Mouse (Mus musculus): ENCODE data around the gene B4gat1.

The B4gat1 gene

GRCm38 (mm10) chr19:5058801-5059771 is 20.5 kb downstream of the B4gat1 start:
- DNase-seq (ENCODE audit: low spot score in 2 of 2): no peak

- no peak for DNase-seq (ENCODE audit: low spot score in 2 of 2)
These were observed 22.0 kb downstream of the B4gat1 start for GRCm38 (mm10) chr19:5060365-5061330.

DNA sequence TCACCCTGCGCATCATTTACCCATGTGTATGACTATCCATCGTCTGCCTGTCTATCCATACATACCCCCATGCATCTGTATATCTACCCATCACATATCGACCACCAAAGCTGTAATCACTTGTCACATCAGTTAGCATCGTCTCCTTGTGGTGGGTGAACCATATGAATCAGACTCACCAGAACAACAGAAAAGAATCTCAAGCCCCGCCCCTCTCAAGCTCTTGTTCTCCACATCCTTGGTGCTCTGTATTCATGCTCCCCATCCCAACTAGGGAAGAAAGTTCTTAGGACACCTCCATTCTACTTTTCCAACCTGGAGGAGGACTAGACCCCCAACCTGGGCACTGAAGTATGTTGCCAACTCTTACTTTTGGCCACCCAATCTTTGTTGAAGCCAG is 23.4 kb downstream of the B4gat1 start:
- DNase-seq (ENCODE audit: low spot score in 2 of 2): no peak

- no peak for DNase-seq (ENCODE audit: low spot score in 2 of 2)
These were observed 23.8 kb downstream of the B4gat1 start for GRCm38 (mm10) chr19:5062446-5062845.

GRCm38 (mm10) chr19:5065104-5065503 is 26.5 kb downstream of the B4gat1 start:
- no peak for DNase-seq (ENCODE audit: low spot score in 2 of 2)

DNA sequence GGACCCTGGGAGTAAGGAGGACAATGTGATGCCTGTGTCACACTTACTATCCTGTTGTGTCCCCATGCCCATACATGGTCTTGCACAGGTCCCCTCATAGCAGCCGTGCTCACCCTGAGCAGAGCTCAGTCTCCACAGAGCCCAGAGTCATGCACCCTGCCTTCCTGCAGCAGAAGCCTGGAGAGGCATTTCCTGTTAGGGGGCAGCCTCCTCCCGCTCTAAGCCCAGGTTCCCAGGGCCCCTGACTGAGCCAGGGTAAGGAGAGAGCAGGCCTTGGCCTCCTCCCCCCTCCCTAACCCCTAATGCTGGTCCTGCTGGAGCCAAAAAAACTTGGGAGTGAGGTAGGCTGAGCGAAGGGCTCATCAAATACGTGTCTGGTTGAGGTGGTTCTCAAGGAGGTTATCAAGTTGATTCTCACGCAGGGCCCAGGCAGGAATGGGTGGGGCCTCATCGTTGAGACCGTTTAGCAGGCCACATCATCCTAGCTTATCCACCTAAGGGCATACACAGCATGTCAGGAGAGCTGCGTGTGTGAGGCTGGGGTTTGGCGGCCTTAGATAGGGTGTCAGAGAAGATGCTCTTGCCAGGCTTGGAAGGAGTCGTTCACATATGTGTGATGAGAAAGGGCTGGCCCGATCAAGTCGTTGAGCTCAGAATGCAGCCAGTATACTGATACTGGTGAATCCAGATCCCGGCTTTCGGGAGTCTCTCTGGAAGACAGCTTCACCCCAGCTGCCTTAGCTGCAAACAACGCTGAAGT is 28.6 kb downstream of the B4gat1 start:
- DNase-seq (ENCODE audit: low spot score in 2 of 2): no peak

GRCm38 (mm10) chr19:5067867-5068569 is 29.4 kb downstream of the B4gat1 start, which contains the start of gene Cd248:
Cd248 (plus strand) TSS chr19:5068078.
- DNase-seq (ENCODE audit: low spot score in 2 of 2): no peak

- DNase-seq (ENCODE audit: low spot score in 2 of 2): no peak
These were observed 30.1 kb downstream of the B4gat1 start for GRCm38 (mm10) chr19:5068570-5069234.

DNA sequence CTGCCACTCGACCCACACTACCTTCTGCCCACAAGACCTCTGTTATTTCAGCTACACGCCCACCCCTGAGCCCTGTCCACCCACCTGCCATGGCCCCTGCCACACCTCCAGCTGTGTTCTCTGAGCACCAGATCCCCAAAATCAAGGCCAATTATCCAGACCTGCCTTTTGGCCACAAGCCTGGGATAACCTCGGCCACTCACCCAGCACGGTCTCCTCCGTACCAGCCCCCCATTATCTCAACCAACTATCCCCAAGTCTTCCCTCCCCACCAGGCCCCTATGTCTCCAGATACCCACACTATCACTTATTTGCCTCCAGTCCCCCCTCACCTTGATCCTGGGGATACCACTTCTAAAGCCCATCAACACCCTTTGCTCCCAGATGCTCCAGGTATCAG is 30.9 kb downstream of the B4gat1 start:
- no peak for DNase-seq (ENCODE audit: low spot score in 2 of 2)

DNA sequence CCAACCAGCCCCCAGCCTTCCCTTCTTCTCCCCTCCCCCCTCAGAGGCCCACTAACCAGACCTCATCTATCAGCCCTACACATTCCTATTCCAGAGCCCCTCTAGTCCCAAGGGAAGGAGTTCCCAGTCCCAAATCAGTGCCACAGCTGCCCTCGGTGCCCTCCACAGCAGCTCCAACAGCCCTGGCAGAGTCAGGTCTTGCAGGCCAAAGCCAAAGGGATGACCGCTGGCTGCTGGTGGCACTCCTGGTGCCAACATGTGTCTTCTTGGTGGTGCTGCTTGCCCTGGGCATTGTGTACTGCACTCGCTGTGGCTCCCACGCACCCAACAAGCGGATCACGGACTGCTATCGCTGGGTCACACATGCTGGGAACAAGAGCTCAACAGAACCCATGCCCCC is 31.4 kb downstream of the B4gat1 start:
- DNase-seq (ENCODE audit: low spot score in 2 of 2): no peak

DNA sequence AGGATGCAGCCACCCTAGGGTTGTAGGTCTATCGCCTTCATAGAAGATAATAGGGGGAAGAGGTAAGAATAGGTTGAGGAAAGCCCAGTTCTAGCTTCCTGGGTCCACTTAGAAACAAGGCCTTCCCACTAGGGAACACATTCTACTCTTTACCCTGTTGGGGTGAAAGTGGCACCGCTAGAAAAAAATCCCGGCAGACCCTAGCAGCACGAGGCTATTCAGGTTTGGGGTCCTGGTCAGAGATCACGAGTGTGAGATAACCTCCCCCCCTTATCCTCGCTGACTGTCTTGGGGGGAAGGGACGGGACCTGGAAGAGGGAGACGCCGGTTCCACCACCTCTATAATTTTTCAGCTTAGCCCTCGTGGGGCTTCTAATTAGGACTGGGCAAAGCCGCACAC is 32.5 kb downstream of the B4gat1 start:
- DNase-seq (ENCODE audit: low spot score in 2 of 2): no peak

GRCm38 (mm10) chr19:5071545-5072369 is 33.1 kb downstream of the B4gat1 start:
- peak; percentile 48 to 67 for DNase-seq (ENCODE audit: low spot score in 2 of 2)

DNA sequence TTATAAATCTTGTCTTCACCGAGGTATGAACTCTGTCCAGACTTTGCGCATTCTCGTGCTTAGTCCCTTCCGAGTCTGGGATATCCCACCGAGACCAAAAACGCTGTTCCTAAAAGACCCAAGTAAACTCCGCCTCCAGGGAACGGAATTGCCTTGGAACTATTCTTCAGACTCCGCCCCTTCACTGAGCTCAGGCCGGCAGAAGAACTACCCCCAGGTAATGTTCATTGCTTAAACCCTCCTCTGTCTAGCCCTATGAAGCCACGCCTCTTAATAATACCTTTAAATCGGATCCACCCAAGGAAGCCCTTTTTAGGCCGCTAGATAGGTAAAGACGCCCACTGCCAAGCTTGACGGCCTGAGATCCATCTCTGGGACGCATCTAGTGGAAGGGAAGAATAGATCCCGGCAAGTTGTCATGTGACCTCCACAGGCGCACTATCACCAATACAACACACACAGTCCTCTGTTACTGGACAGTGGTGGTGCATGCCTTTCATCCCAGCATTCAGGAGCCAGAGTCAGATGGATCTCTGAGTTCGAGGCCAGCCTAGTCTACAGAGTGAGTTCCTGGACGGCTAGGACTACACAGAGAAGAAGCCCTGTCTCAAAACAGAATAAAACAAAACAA is 33.9 kb downstream of the B4gat1 start:
- DNase-seq (ENCODE audit: low spot score in 2 of 2): no peak

- peak in 1 of 2 experiments; percentile 61 for DNase-seq (ENCODE audit: low spot score in 2 of 2)
These were observed 34.4 kb downstream of the B4gat1 start for GRCm38 (mm10) chr19:5073028-5073427.

DNA sequence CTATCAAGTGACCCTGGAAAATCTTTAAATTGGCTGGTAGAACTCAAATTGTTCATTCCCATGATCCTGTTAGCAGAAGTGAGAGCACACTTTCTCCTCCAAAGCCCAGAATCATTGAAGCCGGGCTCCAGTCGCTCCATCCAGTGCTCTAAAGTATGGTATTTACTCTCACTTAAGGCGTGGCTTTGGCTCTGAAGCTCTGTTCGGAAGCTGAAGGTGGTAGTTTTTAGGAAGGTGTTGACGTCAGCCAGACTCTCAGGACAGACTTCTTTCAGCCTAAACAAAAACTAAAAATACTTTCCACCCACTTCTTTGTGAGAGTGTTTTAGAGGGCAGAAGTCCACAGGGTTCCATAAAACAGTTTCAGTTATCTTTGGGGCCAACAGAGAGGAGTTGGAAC is 34.9 kb downstream of the B4gat1 start:
- no peak for DNase-seq (ENCODE audit: low spot score in 2 of 2)

GRCm38 (mm10) chr19:5079279-5079678 is 40.7 kb downstream of the B4gat1 start:
- DNase-seq (ENCODE audit: low spot score in 2 of 2): no peak

GRCm38 (mm10) chr19:5082005-5082404 is 43.4 kb downstream of the B4gat1 start:
- no peak for DNase-seq (ENCODE audit: low spot score in 2 of 2)

- DNase-seq (ENCODE audit: low spot score in 2 of 2): no peak
These were observed 44.0 kb downstream of the B4gat1 start for GRCm38 (mm10) chr19:5082596-5082995.
